Mouse (Mus musculus): ENCODE data around the gene Gm28047. TPM values are rescaled to one million over a fixed set of nuclear protein-coding genes. Genes with fewer than 3 reads are reported as not detected.
A peak's percentile ranks its signal among the peaks of the same experiment; 100 is the strongest.

Gene Gm28047
- polyA plus RNA-seq, 1 experiment from 2014 or later: 0.19 TPM

- no peaks in the 10 kb centered on the region for H3K79me2 ChIP-seq (ENCODE audit: inconsistent target)
- 95% methylated on average over 3 of the region's 3 CpGs for WGBS (ENCODE audit: missing documents)
- H3K27ac ChIP-seq: no peak overlapping the region
- H3K4me3 ChIP-seq (ENCODE audit: inconsistent target): no peak overlapping the region
- H3K36me3 ChIP-seq (ENCODE audit: inconsistent target): peaks cover 64% of the 10 kb centered on the region
These were observed 77.4 kb downstream of the Gm28047 start for GRCm38 (mm10) chr15:102547478-102547877.

GRCm38 (mm10) chr15:102546677-102547427 lies 78.0 kb downstream of the Gm28047 start:
- 100% methylated on average over 3 of the region's 3 CpGs for WGBS (ENCODE audit: missing documents)
- peaks cover 64% of the 10 kb centered on the region for H3K36me3 ChIP-seq (ENCODE audit: inconsistent target)

GRCm38 (mm10) chr15:102546246-102546645 lies 78.6 kb downstream of the Gm28047 start:
- 95% methylated on average over 3 of the region's 3 CpGs for WGBS (ENCODE audit: missing documents)
- H3K27ac ChIP-seq: no peak overlapping the region

More at GRCm38 (mm10) chr15:102546677-102547427, 78.0 kb downstream of the Gm28047 start:
- Histone ChIP-seq H3K27ac (no peak overlapping the region), H3K4me3 (ENCODE audit: inconsistent target) (no peak overlapping the region), H3K79me2 (ENCODE audit: inconsistent target) (no peaks in the 10 kb centered on the region)

GRCm38 (mm10) chr15:102544801-102545200 lies 80.1 kb downstream of the Gm28047 start:
- H3K36me3 ChIP-seq (ENCODE audit: inconsistent target): peaks cover 76% of the 10 kb centered on the region
- H3K4me3 ChIP-seq (ENCODE audit: inconsistent target): no peak overlapping the region
- no peak overlapping the region for H3K27ac ChIP-seq
- no peaks in the 10 kb centered on the region for H3K79me2 ChIP-seq (ENCODE audit: inconsistent target)
- WGBS (ENCODE audit: missing documents): 98% methylated on average over 4 of the region's 4 CpGs

More at GRCm38 (mm10) chr15:102546246-102546645, 78.6 kb downstream of the Gm28047 start:
- peaks cover 65% of the 10 kb centered on the region for H3K36me3 ChIP-seq (ENCODE audit: inconsistent target)
- no peak overlapping the region for H3K4me3 ChIP-seq (ENCODE audit: inconsistent target)
- no peaks in the 10 kb centered on the region for H3K79me2 ChIP-seq (ENCODE audit: inconsistent target)

- no peak overlapping the region for H3K4me3 ChIP-seq (ENCODE audit: inconsistent target)
- peaks cover 83% of the 10 kb centered on the region for H3K36me3 ChIP-seq (ENCODE audit: inconsistent target)
- no peak overlapping the region for H3K27ac ChIP-seq
- 97% methylated on average over 7 of the region's 7 CpGs for WGBS (ENCODE audit: missing documents)
- no peaks in the 10 kb centered on the region for H3K79me2 ChIP-seq (ENCODE audit: inconsistent target)
These were observed 90.9 kb downstream of the Gm28047 start for GRCm38 (mm10) chr15:102533926-102534325.

- WGBS (ENCODE audit: missing documents): 95% methylated on average over 3 of the region's 3 CpGs
- no peak overlapping the region for H3K27ac ChIP-seq
- H3K36me3 ChIP-seq (ENCODE audit: inconsistent target): peaks cover 77% of the 10 kb centered on the region
These were observed 92.6 kb downstream of the Gm28047 start for GRCm38 (mm10) chr15:102532106-102532900.

GRCm38 (mm10) chr15:102531586-102531985 lies 93.3 kb downstream of the Gm28047 start:
- Histone ChIP-seq H3K4me3 (ENCODE audit: inconsistent target) (no peak overlapping the region), H3K27ac (no peak overlapping the region), H3K36me3 (ENCODE audit: inconsistent target) (peaks cover 70% of the 10 kb centered on the region), H3K79me2 (ENCODE audit: inconsistent target) (no peaks in the 10 kb centered on the region)
- WGBS (ENCODE audit: missing documents): 95% methylated on average over 4 of the region's 4 CpGs

More at GRCm38 (mm10) chr15:102532106-102532900, 92.6 kb downstream of the Gm28047 start:
- H3K79me2 ChIP-seq (ENCODE audit: inconsistent target): no peaks in the 10 kb centered on the region
- H3K4me3 ChIP-seq (ENCODE audit: inconsistent target): no peak overlapping the region

- WGBS (ENCODE audit: missing documents): 79% methylated on average over 4 of the region's 4 CpGs
- no peak overlapping the region for H3K4me3 ChIP-seq (ENCODE audit: inconsistent target)
These were observed 94.3 kb downstream of the Gm28047 start for GRCm38 (mm10) chr15:102530566-102530965.

GRCm38 (mm10) chr15:102528396-102528795 lies 96.5 kb downstream of the Gm28047 start:
- WGBS (ENCODE audit: missing documents): 87% methylated on average over 1 of the region's 1 CpGs
- H3K36me3 ChIP-seq (ENCODE audit: inconsistent target): peaks cover 51% of the 10 kb centered on the region
- no peaks in the 10 kb centered on the region for H3K79me2 ChIP-seq (ENCODE audit: inconsistent target)
- H3K4me3 ChIP-seq (ENCODE audit: inconsistent target): no peak overlapping the region
- no peak overlapping the region for H3K27ac ChIP-seq

More at GRCm38 (mm10) chr15:102530566-102530965, 94.3 kb downstream of the Gm28047 start:
- H3K27ac ChIP-seq: no peak overlapping the region
- peaks cover 60% of the 10 kb centered on the region for H3K36me3 ChIP-seq (ENCODE audit: inconsistent target)
- H3K79me2 ChIP-seq (ENCODE audit: inconsistent target): no peaks in the 10 kb centered on the region

GRCm38 (mm10) chr15:102527936-102528335 lies 96.9 kb downstream of the Gm28047 start:
- WGBS (ENCODE audit: missing documents): 89% methylated on average over 3 of the region's 3 CpGs
- Histone ChIP-seq H3K4me3 (ENCODE audit: inconsistent target) (no peak overlapping the region), H3K36me3 (ENCODE audit: inconsistent target) (peaks cover 47% of the 10 kb centered on the region), H3K79me2 (ENCODE audit: inconsistent target) (no peaks in the 10 kb centered on the region), H3K27ac (no peak overlapping the region)

- peaks cover 49% of the 10 kb centered on the region for H3K36me3 ChIP-seq (ENCODE audit: inconsistent target)
- H3K4me3 ChIP-seq (ENCODE audit: inconsistent target): no peak overlapping the region
- 90% methylated on average over 6 of the region's 6 CpGs for WGBS (ENCODE audit: missing documents)
- H3K27ac ChIP-seq: no peak overlapping the region
- H3K79me2 ChIP-seq (ENCODE audit: inconsistent target): peaks cover 3% of the 10 kb centered on the region; the same call in 1 of the 2 replicates
These were observed 98.5 kb downstream of the Gm28047 start for GRCm38 (mm10) chr15:102526111-102527002.

GRCm38 (mm10) chr15:102524892-102525485 lies 99.9 kb downstream of the Gm28047 start, which contains the start of gene Npff:
TSS of gene Npff (minus strand) at chr15:102524942.
- Histone ChIP-seq H3K27ac (no peak within 1 kb of the TSS), H3K79me2 (ENCODE audit: inconsistent target) (peaks cover 17% of the 10 kb centered on the region), H3K4me3 (ENCODE audit: inconsistent target) (no peak within 1 kb of the TSS), H3K36me3 (ENCODE audit: inconsistent target) (peaks cover 40% of the 10 kb centered on the region)
- 38% methylated on average over 3 of the region's 3 CpGs for WGBS (ENCODE audit: missing documents)

GRCm38 (mm10) chr15:102521480-102521879 lies 103.4 kb downstream of the Gm28047 start:
- H3K79me2 ChIP-seq (ENCODE audit: inconsistent target): peaks cover 30% of the 10 kb centered on the region
- H3K27ac ChIP-seq: no peak overlapping the region
- no peak overlapping the region for H3K4me3 ChIP-seq (ENCODE audit: inconsistent target)
- peaks cover 25% of the 10 kb centered on the region for H3K36me3 ChIP-seq (ENCODE audit: inconsistent target)
- 98% methylated on average over 4 of the region's 4 CpGs for WGBS (ENCODE audit: missing documents)

GRCm38 (mm10) chr15:102520416-102520815 lies 104.5 kb downstream of the Gm28047 start:
- Histone ChIP-seq H3K79me2 (ENCODE audit: inconsistent target) (peaks cover 30% of the 10 kb centered on the region), H3K27ac (peak overlapping the region; percentile 79), H3K4me3 (ENCODE audit: inconsistent target) (no peak overlapping the region), H3K36me3 (ENCODE audit: inconsistent target) (peaks cover 25% of the 10 kb centered on the region)
- WGBS (ENCODE audit: missing documents): 0% methylated on average over 2 of the region's 4 CpGs
